Mouse (Mus musculus) Patski (cell line): ENCODE measurements at regions not wholly inside any gene's neighbourhood (a gene's known extent, or its start where the extent isn't known, plus 50 kb on each side); places are given as distances from the start of the nearest gene placed in this dataset.

Experiments used
- ATAC-seq: fragments of 100-300 bp; one replicate; pipeline ENCODE4 v1.8.0; 2021
- CTCF ChIA-PET: fragments of 350-600 bp; sonication (Branson Sonifier 250); formaldehyde crosslinking; loops from one replicate; lab custom pipeline; 2022; ENCODE audit warnings: inconsistent platforms; lab: Charles Lee
- POLR2A ChIA-PET: fragments of 350-600 bp; sonication (Branson Sonifier 250); formaldehyde crosslinking; loops from one replicate; lab custom pipeline; 2022; ENCODE audit warnings: antibody characterized with exemption, inconsistent platforms; lab: Charles Lee
- DNase-seq: peaks from one replicate; pipeline ENCODE4 v3.0.0-alpha.2; 2011; ENCODE audit warnings: low read depth, low spot score
- H3K27me3 ChIP-seq: fragments of 371-371 bp; one replicate; pipeline ENCODE4 v1.5.1; 2021
- CTCF ChIP-seq: fragments of 100-300 bp; IDR thresholded peaks from one replicate; pipeline ENCODE4 v1.5.1; 2021
- in situ Hi-C: fragments of 300-500 bp; cut with MboI; formaldehyde crosslinking; loops from 3 replicates; pipeline ENCODE4 v1.11.1; 2018; ENCODE audit warnings: low pct_unique_long_range_greater_than_20kb, mixed read lengths

- DNase-seq, result no peak
- in situ Hi-C loops, result no loop called here
- no peak for ATAC-seq
- no peak for TF ChIP-seq CTCF
- H3K27me3 ChIP-seq, result no peaks in the 10 kb centered on the region
- ChIA-PET POLR2A (no interaction called here), CTCF (interaction anchor here (1.1 to 1.4 kb wide), 3 partner anchors 11 to 31 kb away, joined by 3 to 5 read pairs (median 3); no protein-coding TSS in a partner anchor)
These were observed 64.8 kb upstream of the Runx1 start for GRCm38 (mm10) chr16:92890713-92891112.

DNA sequence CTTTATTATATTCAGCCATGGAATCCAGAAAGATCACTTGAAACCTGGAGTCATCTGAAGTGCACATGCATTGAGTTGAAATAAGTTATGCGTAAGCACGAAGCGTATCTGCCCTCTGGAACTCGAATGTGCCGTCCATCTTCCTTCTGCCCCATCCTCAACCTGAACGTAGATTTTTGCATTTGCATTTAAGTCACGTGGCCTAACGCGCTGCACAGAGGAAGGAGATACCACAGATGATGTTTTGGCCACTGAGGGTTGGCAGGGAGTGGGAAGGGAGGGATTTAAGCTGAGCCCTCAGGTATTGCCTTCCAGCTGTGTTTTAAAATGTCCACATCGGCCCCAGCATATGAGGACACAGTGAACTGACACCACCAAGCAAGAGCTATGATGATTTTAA, 63.6 kb upstream of the Runx1 start:
- no peak for TF ChIP-seq CTCF
- CTCF ChIA-PET, result interaction anchor here (0.5 to 1.3 kb wide), 4 partner anchors 16 to 1204 kb away, joined by 3 to 5 read pairs (median 3); no protein-coding TSS in a partner anchor
- POLR2A ChIA-PET, result interaction anchor here (0.5 kb wide), 1 partner anchor 24 kb away, joined by 3 read pairs; no protein-coding TSS in a partner anchor
- no peak for DNase-seq
- H3K27me3 ChIP-seq, result no peaks in the 10 kb centered on the region
- in situ Hi-C loops, result no loop called here
- no peak for ATAC-seq

DNA sequence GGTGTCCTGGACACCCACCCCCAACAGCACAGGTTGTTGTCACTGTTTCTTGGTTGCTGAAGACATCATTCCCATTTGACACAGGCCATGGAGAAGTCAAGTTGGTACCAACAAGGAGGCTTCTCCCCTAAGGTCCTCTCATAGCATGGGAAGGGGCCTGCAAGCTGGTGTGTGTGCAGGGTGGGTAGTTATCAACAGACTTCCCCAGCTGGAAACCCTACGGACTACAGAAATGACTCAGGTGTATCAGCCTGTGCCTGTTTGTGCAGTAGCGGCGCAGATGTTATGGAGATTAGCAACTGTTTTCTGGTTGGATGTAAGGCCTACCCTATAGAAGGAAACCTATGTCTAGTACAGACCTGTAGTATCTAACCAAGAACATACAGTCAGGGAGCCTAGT, 60.3 kb upstream of the Runx1 start:
- no peaks in the 10 kb centered on the region for H3K27me3 ChIP-seq
- POLR2A ChIA-PET, result no interaction called here
- in situ Hi-C loops, result no loop called here
- no peak for ATAC-seq
- no peak for DNase-seq
- CTCF ChIA-PET, result interaction anchor here (1.3 kb wide), 1 partner anchor 10 kb away, joined by 5 read pairs; no protein-coding TSS in a partner anchor
- no peak for TF ChIP-seq CTCF

DNA sequence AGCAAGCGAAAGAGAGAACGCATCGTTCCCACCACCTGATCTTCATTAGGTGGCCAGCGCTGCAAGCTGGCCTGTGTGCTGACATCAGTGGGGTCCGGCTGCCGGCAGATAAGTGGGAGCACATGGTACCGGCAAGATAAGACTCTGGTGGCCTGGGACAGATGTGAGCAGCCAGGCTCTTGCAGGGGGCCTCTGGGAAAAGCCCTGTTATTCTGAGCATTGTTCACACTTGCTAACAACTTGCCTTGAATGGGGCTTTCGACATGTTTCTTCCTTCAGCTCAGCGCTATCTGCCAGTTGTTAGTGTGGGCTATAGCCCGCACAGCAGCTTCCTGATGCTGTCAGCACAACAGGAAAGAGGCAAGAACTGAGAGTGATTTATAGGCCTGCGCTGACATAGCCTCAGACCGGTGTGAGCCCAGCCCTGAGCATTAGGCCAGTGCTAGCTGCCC, 57.9 kb upstream of the Runx1 start:
- CTCF ChIA-PET, result no interaction called here
- ATAC-seq, result no peak

GRCm38 (mm10) chr16:92880356-92881043, 54.6 kb upstream of the Runx1 start:
- ChIA-PET CTCF (interaction anchor here (0.8 to 2.0 kb wide), 2 partner anchors 11 to 12 kb away, joined by 3 to 5 read pairs; no protein-coding TSS in a partner anchor), POLR2A (no interaction called here)
- in situ Hi-C loops, result no loop called here
- ATAC-seq, result no peak
- DNase-seq, result no peak
- H3K27me3 ChIP-seq, result no peaks in the 10 kb centered on the region
- no peak for TF ChIP-seq CTCF

More for the DNA sequence above, 57.9 kb upstream of the Runx1 start:
- DNase-seq, result no peak
- H3K27me3 ChIP-seq, result no peaks in the 10 kb centered on the region
- POLR2A ChIA-PET, result no interaction called here
- in situ Hi-C loops, result no loop called here
- TF ChIP-seq CTCF, result no peak

- CTCF ChIA-PET, result no interaction called here
- in situ Hi-C loops, result no loop called here
- no peak for ATAC-seq
- no peak for DNase-seq
- no peaks in the 10 kb centered on the region for H3K27me3 ChIP-seq
- TF ChIP-seq CTCF, result no peak
- POLR2A ChIA-PET, result no interaction called here
These were observed 52.1 kb upstream of the Runx1 start for GRCm38 (mm10) chr16:92878081-92878480.
